Mouse (Mus musculus): Measurements from ENCODE around the gene E130311K13Rik.
A peak's percentile ranks its signal among the peaks of the same experiment; 100 is the strongest.

E130311K13Rik gene

GRCm38 (mm10) chr3:63928878-63929859 lies at the start of gene E130311K13Rik:
E130311K13Rik (minus strand) TSS chr3:63929472.
- DNase-seq (ENCODE audit: low spot score in 2 of 2), result peak; percentile 68 to 87

GRCm38 (mm10) chr3:63977895-63978294 lies 48.6 kb upstream of the E130311K13Rik start:
- DNase-seq (ENCODE audit: low spot score in 2 of 2), result no peak

DNA sequence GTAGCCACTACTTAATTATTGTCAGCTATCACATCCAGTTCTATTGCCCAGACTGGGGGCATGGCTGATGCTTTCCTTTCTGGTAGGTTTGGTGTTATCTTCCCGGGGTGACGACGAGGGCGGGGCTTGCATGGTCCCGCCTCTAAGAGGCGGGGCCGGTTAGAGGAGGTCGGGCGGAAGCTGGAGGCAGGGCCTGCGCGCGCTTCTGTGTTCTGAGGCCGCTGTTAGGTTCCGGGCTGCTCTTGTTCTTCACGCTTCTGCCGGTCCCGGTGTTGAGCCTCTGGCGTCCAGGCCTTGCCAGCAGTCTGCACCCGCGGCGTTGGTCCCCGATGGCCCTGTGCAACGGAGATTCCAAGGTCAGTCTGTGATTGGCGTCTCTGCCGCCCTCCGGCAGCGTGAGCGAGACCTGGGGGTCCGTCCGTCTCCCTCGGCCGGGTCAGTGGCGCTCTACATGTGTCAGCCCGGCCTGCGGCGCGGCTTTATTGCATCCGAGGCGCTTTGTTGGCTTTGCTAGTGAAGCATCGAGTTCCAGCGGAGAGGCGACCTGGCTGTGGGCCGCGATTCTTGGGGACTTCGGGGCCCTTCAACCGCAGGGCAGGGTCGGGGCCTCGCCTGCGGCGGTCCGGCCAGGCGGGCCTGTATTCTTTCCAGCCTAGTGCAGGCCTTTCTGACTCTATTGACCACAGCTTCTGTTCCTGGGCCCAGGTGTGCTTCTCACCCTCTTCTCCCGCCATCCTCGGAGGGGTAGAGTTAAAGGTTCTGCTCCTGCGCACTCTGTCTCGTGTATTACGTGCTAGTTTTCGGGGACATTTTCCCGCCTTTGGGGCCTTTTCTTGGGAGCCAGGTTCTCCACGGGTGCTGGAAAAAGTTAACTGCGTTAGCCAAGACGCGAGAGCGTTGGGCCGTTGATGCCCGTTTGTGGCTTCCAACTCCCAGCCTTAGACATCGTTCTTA lies 47.0 kb upstream of the E130311K13Rik start, which contains the start of gene Gmps:
Gene Gmps, plus strand, starts transcription at position 152 of the 954 bp plus-strand sequence.
- peak; percentile 91 to 94 for DNase-seq (ENCODE audit: low spot score in 2 of 2)

GRCm38 (mm10) chr3:63965929-63966328 lies 36.7 kb upstream of the E130311K13Rik start:
- DNase-seq (ENCODE audit: low spot score in 2 of 2), result no peak

GRCm38 (mm10) chr3:63964922-63965249 lies 35.6 kb upstream of the E130311K13Rik start:
- DNase-seq (ENCODE audit: low spot score in 2 of 2), result no peak

DNA sequence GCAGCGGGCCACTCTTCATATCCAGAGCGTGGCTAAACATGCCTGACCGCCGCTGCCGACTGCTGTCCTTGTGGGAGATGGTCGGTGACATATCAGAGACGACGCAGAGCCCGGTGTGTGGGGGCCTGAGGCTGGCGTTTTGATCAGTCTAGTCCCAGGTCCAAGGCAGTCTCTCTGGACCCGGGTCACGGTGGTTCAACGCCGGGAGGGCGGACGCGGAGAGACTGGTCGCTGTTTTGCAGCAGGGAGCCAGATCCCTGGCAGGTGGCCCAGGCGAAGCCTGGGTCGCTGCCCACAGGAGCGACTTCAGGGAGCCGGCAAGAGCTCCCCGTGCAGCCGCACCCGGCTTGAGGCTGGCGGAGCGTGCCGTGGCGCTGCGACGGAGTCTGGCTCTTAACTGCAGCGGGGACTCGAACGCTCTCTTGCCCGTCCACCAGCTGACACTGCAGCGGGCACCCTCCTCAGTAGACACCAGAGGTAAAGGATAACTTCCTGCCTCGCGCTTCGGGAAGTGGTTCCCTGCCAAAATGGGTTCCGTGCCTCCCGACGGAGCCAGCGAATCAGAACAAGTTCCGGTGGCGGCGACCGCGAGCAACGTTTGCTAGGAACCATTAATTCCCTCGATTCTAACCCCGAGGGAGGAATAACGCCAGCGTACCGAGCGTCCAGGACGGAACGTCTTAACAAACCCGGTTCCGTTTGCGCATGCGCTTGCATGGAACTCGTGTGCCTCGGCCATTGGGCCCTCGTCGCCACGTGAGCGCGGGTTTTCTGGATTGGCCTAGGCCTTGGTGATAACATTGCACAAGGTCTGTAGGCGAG lies 35.0 kb upstream of the E130311K13Rik start, which contains the start of gene Slc33a1:
Gene Slc33a1, minus strand, starts transcription at position 669 of the 822 bp plus-strand sequence.
- DNase-seq (ENCODE audit: low spot score in 2 of 2), result peak; percentile 95 to 98

DNA sequence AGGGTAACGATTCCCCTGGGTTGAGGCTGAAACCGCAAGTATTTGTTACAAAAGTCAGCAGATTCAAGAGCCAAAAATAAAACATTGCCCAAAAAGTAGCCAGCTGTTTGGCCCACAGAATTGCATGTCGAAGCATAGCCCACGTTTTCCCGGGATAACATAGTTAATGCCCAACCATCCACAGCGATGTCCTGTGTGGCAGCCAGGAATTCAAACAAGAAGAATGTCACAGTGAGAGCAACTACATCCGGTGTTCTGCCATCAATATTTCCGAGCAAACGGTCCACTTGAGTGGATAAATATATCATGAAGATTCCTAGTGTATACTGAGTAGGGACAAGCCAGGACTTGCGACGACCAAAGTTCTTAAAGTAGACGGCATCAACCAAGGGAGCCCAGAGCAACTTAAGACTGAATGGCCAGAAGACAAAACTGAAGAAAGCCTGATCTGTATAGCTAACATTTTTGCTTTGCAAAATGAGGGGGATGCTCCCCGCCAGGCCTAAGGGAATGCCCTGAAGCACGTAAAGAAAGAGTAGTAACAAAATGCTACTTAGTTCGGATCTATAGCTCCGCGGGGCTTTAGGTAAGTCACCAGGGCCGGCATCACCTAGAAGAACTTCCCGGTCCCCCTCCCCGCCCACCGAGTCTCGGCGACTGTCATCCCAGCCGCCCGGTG lies 34.3 kb upstream of the E130311K13Rik start:
- peak in 1 of 2 experiments; percentile 36 for DNase-seq (ENCODE audit: low spot score in 2 of 2)

DNA sequence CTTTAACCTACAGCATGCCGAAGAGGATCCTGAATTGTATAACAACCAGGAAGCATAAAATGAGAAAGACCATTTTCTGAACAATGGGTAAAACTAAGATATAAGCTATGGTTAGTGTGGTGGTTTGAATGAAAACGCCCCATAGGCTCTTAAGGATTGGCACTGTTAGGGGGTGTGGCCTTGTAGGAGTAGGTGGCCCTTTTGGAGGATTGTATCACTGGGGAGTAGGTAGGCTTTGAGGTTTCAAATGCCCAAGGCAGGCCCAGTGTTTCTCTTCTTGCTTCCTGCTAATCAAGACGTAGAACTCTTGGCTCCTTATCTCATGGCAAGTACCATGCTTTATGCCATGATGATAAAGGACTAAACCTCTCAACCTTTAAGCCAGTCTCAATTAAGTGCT lies 20.6 kb upstream of the E130311K13Rik start:
- DNase-seq (ENCODE audit: low spot score in 2 of 2), result no peak

DNA sequence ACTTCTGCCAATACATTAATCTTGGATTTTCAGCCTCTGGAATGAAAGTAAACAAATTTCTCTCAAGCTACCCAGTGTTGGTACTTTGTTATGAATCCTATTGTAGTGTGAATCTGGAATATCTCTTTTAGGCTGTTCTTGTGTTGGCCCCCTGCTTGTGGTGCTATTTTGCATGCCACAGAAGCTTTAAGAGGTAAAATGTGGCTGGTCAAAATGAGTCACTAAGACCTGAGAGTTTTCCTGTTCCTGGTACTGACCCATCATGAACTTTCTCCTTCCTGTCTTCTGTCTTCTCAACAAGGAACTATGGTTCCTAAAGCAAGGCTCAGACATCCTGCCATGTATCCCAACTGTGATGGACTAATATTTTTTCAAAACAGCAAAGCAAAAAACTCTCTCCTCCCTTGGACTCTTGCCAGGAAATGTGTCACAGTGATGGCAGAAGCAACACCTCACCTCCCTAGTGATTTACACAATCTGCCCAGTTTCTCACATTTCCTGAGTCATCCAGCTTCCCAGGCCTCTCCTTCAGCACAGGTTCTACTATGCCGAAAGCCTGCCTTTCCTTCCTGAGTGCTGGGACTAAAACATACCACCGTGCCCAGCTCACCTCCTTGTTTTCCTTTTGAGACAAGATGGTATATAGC lies 12.1 kb upstream of the E130311K13Rik start:
- no peak for DNase-seq (ENCODE audit: low spot score in 2 of 2)

GRCm38 (mm10) chr3:63938928-63939327 lies 9.7 kb upstream of the E130311K13Rik start:
- no peak for DNase-seq (ENCODE audit: low spot score in 2 of 2)

DNA sequence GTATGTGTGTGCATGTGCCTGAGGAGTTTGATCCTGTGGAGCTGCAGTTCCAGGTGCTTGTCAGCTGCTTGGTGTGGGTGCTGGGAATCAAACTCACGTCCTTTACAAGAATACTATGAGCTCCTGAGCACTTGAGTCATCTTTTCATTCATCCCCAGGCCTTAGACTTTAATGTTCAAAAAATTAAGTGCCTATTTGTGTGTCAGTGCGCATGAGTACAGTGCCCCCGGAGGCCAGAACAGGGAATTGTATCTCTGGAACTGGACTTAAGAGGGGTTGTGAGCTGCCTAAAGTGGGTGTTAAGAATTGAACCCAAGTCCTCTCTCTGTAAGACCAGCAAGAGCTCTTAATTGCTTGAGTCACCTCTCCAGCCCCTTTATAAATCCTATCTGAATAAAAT lies 9.6 kb downstream of the E130311K13Rik start:
- peak in 1 of 2 experiments; percentile 11 for DNase-seq (ENCODE audit: low spot score in 2 of 2)

- no peak for DNase-seq (ENCODE audit: low spot score in 2 of 2)
These were observed 19.0 kb downstream of the E130311K13Rik start for GRCm38 (mm10) chr3:63910301-63910700.

- no peak for DNase-seq (ENCODE audit: low spot score in 2 of 2)
These were observed 24.0 kb downstream of the E130311K13Rik start for GRCm38 (mm10) chr3:63905241-63905640.

- DNase-seq (ENCODE audit: low spot score in 2 of 2), result no peak
These were observed 25.1 kb downstream of the E130311K13Rik start for GRCm38 (mm10) chr3:63904157-63904556.

DNA sequence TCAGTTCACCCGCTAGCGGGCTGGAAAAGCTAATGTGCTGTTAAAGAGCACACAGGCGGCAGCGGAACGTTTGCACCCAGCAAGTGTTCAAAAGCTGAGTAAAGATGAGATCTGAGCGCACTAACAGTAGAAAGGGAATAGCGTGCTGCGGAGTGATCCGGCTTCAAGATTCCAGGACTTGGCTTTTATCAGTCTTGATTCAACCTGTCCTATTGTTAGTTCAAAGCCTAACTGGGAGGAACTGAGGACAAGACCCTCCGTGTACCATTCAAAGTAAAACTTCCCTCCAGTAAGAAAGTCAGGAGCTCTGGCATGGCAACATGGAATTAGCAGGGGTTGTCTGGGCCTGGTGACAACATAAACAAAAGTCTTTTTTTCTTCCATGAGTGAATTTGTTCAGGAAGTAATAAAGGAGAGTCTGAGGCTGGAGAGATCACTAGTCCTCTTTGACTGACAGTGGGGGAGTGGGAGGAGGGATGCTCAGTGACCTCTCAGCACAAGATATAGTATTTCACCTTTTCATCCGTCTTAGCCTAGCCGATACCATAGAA lies 29.2 kb downstream of the E130311K13Rik start:
- no peak for DNase-seq (ENCODE audit: low spot score in 2 of 2)

DNA sequence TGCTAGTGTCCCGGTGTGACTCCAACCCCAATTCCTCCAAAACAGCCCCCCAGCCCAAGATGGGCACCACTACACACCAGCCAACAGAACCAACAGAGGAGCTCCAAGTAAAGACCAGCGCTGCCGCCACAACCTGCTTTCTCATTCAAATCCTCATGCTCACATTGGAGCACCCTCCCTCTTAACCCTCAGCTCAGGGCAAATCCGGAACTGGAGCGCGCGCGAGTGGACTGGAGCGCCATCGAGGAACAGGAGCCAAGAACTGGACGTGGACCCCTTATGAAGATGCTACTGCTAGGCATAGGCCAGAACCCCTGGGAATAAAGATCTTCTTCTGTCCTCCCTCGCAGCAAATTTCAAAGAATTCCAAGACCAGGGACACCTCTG lies 30.0 kb downstream of the E130311K13Rik start, which contains the start of gene Plch1:
Gene Plch1, minus strand, starts transcription at position 164 of the 387 bp plus-strand sequence.
- DNase-seq (ENCODE audit: low spot score in 2 of 2), result peak; percentile 13 to 20

DNA sequence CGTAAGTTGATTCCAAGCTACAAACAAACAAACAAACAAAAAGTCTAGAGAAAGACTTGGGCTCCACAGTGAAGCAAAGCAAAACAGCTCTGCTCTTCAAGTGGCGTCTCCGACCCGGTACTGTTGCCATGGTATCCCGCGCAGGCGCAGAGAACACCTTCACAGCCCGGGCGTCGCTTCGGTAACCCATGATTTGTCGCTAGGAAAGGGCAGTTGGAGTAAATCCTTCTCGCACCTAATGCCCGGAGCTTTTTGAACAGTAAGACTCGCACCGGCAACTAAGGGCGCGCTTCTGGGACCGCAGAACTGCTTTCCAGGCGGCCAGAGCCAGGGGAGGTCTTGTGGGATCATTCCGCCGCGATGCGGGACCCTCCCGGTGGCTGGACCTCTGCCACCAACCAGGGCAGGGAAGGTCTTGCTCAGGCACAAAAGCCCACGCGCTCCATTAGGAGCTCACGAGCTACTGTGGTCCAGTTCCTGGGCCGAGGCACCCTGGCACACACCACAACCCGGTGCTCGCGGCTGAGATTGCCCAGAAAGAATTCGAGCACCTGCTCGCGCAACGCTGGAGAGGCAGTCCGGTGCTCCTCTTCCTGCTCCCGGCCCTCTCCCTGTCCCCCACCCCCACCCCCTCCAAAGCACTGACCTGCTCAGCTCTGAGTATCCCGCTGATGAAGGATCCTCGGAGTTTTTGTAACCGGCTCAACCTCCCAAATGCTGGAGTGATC lies 30.5 kb downstream of the E130311K13Rik start:
- DNase-seq (ENCODE audit: low spot score in 2 of 2), result peak; percentile 11 to 35

- DNase-seq (ENCODE audit: low spot score in 2 of 2), result no peak
These were observed 32.1 kb downstream of the E130311K13Rik start for GRCm38 (mm10) chr3:63897177-63897576.

DNA sequence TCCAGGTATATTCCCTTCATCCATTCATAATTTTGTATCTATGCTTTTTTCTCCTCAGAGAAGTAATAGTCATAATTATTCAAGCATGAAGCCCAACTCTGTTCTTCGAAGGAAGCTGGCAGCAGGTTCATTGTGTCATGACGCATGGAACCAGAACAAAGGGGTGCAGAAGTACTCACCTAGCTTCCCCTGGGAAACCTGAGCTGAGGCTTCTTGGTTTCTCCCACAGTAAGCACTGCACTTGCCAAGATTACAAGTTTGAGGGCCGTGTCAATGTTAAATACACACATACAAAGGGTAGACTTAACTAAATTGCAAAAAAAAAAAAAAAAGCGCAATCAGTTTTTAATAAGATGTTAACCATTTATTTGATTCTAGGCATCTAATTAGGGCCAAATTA lies 33.0 kb downstream of the E130311K13Rik start:
- no peak for DNase-seq (ENCODE audit: low spot score in 2 of 2)

Data from thymus, postnatal 10 days (tissue).